ENCODE assay signal across 38 mouse cellular contexts in genomic region chr4:144468091-144468490, GRCm38 (mm10). TPM values are rescaled to one million over a fixed set of nuclear protein-coding genes. Genes with fewer than 3 reads are reported as not detected.
"Had no signal": no experiment of that assay in that cellular context is flagged by ENCODE, and none has a peak within 500 bp of the region (broad histone marks: within the 10 kb centered on the region; RNA-seq: fewer than 3 reads in every experiment).

No protein-coding gene starts in this region.

- DNase-seq: left cerebral cortex, postnatal 4 days; liver; liver, embryonic 13.5 days; liver, postnatal 0 days; lung, adult 18-20 months; lung, adult 2 months; lung, embryonic 14.5 days; lung, postnatal 10 days; lung, postnatal 14 days; lung, postnatal 36 days; lung, postnatal 4 days; midbrain, embryonic 14.5 days had no signal

- H3K27me3 ChIP-seq: limb, embryonic 12.5 days; limb, embryonic 13.5 days; limb, embryonic 15.5 days; liver, embryonic 12.5 days; liver, embryonic 13.5 days; liver, embryonic 15.5 days; lung, embryonic 15.5 days; megakaryocyte, embryonic 14.5 days; midbrain, embryonic 12.5 days; midbrain, embryonic 13.5 days; midbrain, embryonic 15.5 days had no signal

- ATAC-seq: liver, embryonic 12.5 days; liver, postnatal 0 days; lung, postnatal 0 days; midbrain, embryonic 13.5 days; midbrain, embryonic 15.5 days; midbrain, embryonic 16.5 days had no signal

RNA-seq across cellular contexts. Expression of gene Aadacl3, which starts 4.5 kb away (rescaled TPM):
- polyA plus RNA-seq: limb, embryonic 10.5 days; limb, embryonic 11.5 days; limb, embryonic 12.5 days; limb, embryonic 13.5 days; limb, embryonic 14.5 days; limb, embryonic 15.5 days; liver, adult 2 months; liver, embryonic 11.5 days; liver, embryonic 12.5 days; liver, embryonic 13.5 days; liver, embryonic 14.5 days; liver, embryonic 15.5 days; liver, embryonic 16.5 days; liver, postnatal 0 days; lung, adult 2 months; lung, embryonic 14.5 days; lung, embryonic 15.5 days; lung, embryonic 16.5 days; lung, postnatal 0 days; macrophage; midbrain, embryonic 10.5 days; midbrain, embryonic 11.5 days; midbrain, embryonic 12.5 days; midbrain, embryonic 13.5 days; midbrain, embryonic 14.5 days; midbrain, embryonic 15.5 days; midbrain, embryonic 16.5 days; midbrain, postnatal 0 days; myocyte; neural tube, embryonic 11.5 days had no signal

RNA-seq across cellular contexts. Expression of gene Gm9944, which starts 15.0 kb away (rescaled TPM):
- polyA plus RNA-seq: limb, embryonic 10.5 days; limb, embryonic 11.5 days; limb, embryonic 12.5 days; limb, embryonic 13.5 days; limb, embryonic 14.5 days; limb, embryonic 15.5 days; liver, adult 2 months; liver, embryonic 11.5 days; liver, embryonic 12.5 days; liver, embryonic 13.5 days; liver, embryonic 14.5 days; liver, embryonic 15.5 days; liver, embryonic 16.5 days; liver, postnatal 0 days; lung, adult 2 months; lung, embryonic 14.5 days; lung, embryonic 15.5 days; lung, embryonic 16.5 days; lung, postnatal 0 days; macrophage; midbrain, embryonic 10.5 days; midbrain, embryonic 11.5 days; midbrain, embryonic 12.5 days; midbrain, embryonic 13.5 days; midbrain, embryonic 14.5 days; midbrain, embryonic 15.5 days; midbrain, embryonic 16.5 days; midbrain, postnatal 0 days; myocyte; neural tube, embryonic 11.5 days had no signal

RNA-seq across cellular contexts. Expression of gene 1700012P22Rik, which starts 29.5 kb away (rescaled TPM):
- polyA plus RNA-seq: limb, embryonic 10.5 days; limb, embryonic 11.5 days; limb, embryonic 12.5 days; limb, embryonic 13.5 days; limb, embryonic 14.5 days; limb, embryonic 15.5 days; liver, adult 2 months; liver, embryonic 11.5 days; liver, embryonic 12.5 days; liver, embryonic 13.5 days; liver, embryonic 14.5 days; liver, embryonic 15.5 days; liver, embryonic 16.5 days; liver, postnatal 0 days; lung, adult 2 months; lung, embryonic 14.5 days; lung, embryonic 15.5 days; lung, embryonic 16.5 days; lung, postnatal 0 days; macrophage; midbrain, embryonic 10.5 days; midbrain, embryonic 11.5 days; midbrain, embryonic 12.5 days; midbrain, embryonic 13.5 days; midbrain, embryonic 14.5 days; midbrain, postnatal 0 days; myocyte; neural tube, embryonic 11.5 days had no signal

RNA-seq across cellular contexts. Expression of gene 9430007A20Rik, which starts 51.5 kb away (rescaled TPM):
- polyA plus RNA-seq: limb, embryonic 10.5 days; limb, embryonic 11.5 days; limb, embryonic 12.5 days; limb, embryonic 13.5 days; limb, embryonic 14.5 days; limb, embryonic 15.5 days; liver, adult 2 months; liver, embryonic 11.5 days; liver, embryonic 12.5 days; liver, embryonic 13.5 days; liver, embryonic 14.5 days; liver, embryonic 15.5 days; liver, embryonic 16.5 days; liver, postnatal 0 days; lung, adult 2 months; lung, embryonic 14.5 days; lung, embryonic 15.5 days; lung, embryonic 16.5 days; lung, postnatal 0 days; macrophage; midbrain, embryonic 10.5 days; midbrain, embryonic 11.5 days; midbrain, embryonic 12.5 days; midbrain, embryonic 13.5 days; midbrain, embryonic 14.5 days; midbrain, embryonic 15.5 days; midbrain, embryonic 16.5 days; midbrain, postnatal 0 days; myocyte; neural tube, embryonic 11.5 days had no signal

RNA-seq across cellular contexts. Expression of gene Pramef12, which starts 59.8 kb away (rescaled TPM):
- polyA plus RNA-seq: liver, adult 2 months; liver, embryonic 11.5 days; liver, embryonic 12.5 days; liver, embryonic 13.5 days; liver, embryonic 14.5 days; liver, embryonic 15.5 days; liver, embryonic 16.5 days; liver, postnatal 0 days; lung, embryonic 14.5 days; macrophage; midbrain, embryonic 10.5 days; midbrain, embryonic 11.5 days; midbrain, embryonic 12.5 days; midbrain, embryonic 14.5 days; midbrain, embryonic 15.5 days; midbrain, embryonic 16.5 days; midbrain, postnatal 0 days; myocyte; neural tube, embryonic 11.5 days had no signal
